Mouse (Mus musculus): Measurements from ENCODE around the gene Lipc.

Gene Lipc

DNA sequence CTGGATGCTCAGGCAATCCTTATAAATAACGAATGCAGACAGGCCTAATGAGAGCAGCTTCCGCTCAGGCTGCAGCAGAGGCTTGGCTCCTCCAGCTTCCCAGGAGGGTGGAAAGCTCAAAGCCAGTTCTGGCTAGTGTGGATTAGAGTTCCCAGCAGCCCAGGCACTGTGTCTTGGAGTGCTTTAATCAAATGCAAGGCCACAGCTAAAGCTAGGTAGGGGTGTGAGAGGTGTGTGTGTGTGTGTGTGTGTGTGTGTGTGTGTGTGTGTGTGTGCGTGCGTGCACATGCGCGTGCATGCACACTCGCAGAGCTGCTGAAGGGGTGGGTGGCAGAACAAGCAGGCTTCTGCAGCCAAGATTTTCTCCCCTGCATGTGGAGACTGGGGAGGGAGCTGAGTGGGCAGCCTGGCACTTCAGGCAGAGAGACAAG lies 11.4 kb upstream of the Lipc start:
- H3K4me3 ChIP-seq (replicated peaks; ENCODE audit: low read length) = no peak overlapping the region
- H3K4me1 ChIP-seq (replicated peaks; ENCODE audit: low read depth, low read length) = no peaks in the 10 kb centered on the region
- no peaks in the 10 kb centered on the region for H3K27me3 ChIP-seq (ENCODE audit: insufficient read depth, low read length)
- TF ChIP-seq NANOG (IDR thresholded peaks at IDR 0.05; ENCODE audit: borderline replicate concordance, low read length) = no peak
- no peak for TF ChIP-seq POU5F1 (IDR thresholded peaks at IDR 0.05; ENCODE audit: borderline replicate concordance, low read length)
- TF ChIP-seq CTCF (conservative IDR thresholded peaks at IDR 0.05; ENCODE audit: low read length) = no peak
- no peaks in the 10 kb centered on the region for H3K36me3 ChIP-seq (ENCODE audit: insufficient read depth, low read length)
- no peaks in the 10 kb centered on the region for H3K9me3 ChIP-seq (ENCODE audit: low read length)

GRCm38 (mm10) chr9:70962781-70963455 lies 10.9 kb upstream of the Lipc start:
- no peaks in the 10 kb centered on the region for H3K27me3 ChIP-seq (ENCODE audit: insufficient read depth, low read length)
- H3K36me3 ChIP-seq (ENCODE audit: insufficient read depth, low read length) = no peaks in the 10 kb centered on the region
- no peak overlapping the region for H3K4me3 ChIP-seq (replicated peaks; ENCODE audit: low read length)
- no peak for TF ChIP-seq NANOG (IDR thresholded peaks at IDR 0.05; ENCODE audit: borderline replicate concordance, low read length)
- no peak for TF ChIP-seq CTCF (conservative IDR thresholded peaks at IDR 0.05; ENCODE audit: low read length)
- TF ChIP-seq POU5F1 (IDR thresholded peaks at IDR 0.05; ENCODE audit: borderline replicate concordance, low read length) = no peak
- H3K4me1 ChIP-seq (replicated peaks; ENCODE audit: low read depth, low read length) = no peaks in the 10 kb centered on the region
- H3K9me3 ChIP-seq (ENCODE audit: low read length) = no peaks in the 10 kb centered on the region

DNA sequence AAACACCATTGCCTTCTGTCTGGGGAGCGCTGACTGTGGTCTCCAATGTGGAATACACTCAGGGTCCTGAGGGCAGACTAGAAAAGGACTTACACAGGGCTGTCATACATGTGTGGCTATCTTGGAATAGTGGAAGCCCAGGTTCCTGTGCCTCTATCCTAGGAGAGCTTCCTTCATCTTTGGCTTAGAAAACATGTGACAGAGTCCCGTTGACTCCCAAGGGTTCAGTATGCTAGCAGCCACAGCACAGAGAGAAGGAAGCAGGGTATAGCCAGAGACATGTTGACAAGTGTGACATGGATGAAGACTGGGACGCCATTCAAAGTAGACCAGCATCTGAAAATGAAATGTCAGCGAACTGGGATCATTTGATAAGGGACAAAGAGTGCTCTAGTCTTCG lies 8.3 kb upstream of the Lipc start:
- H3K36me3 ChIP-seq (ENCODE audit: insufficient read depth, low read length) = no peaks in the 10 kb centered on the region
- H3K4me3 ChIP-seq (replicated peaks; ENCODE audit: low read length) = no peak overlapping the region
- H3K4me1 ChIP-seq (replicated peaks; ENCODE audit: low read depth, low read length) = no peaks in the 10 kb centered on the region
- H3K27me3 ChIP-seq (ENCODE audit: insufficient read depth, low read length) = no peaks in the 10 kb centered on the region
- TF ChIP-seq CTCF (conservative IDR thresholded peaks at IDR 0.05; ENCODE audit: low read length) = no peak
- TF ChIP-seq POU5F1 (IDR thresholded peaks at IDR 0.05; ENCODE audit: borderline replicate concordance, low read length) = no peak
- no peak for TF ChIP-seq NANOG (IDR thresholded peaks at IDR 0.05; ENCODE audit: borderline replicate concordance, low read length)
- no peaks in the 10 kb centered on the region for H3K9me3 ChIP-seq (ENCODE audit: low read length)

DNA sequence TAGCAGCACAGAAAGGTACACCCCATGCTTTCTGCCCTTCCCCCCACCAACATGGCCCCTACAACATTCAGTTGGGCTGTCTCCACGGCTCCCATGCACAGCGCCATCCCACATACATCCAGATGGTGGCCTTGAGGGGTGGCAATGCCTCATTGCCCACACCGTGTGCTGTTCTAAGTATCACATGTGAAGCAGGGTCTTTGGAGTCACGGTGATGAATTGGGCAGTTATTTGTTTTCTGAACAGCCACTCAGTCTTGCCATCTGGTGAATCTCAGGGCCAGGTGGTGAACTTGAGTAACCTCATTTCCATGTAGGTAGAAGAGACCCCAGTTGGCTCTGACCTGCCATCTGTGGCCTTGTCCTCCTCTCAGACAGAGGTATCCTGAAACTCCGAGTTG lies 7.8 kb upstream of the Lipc start:
- TF ChIP-seq POU5F1 (IDR thresholded peaks at IDR 0.05; ENCODE audit: borderline replicate concordance, low read length) = no peak
- no peak for TF ChIP-seq CTCF (conservative IDR thresholded peaks at IDR 0.05; ENCODE audit: low read length)
- no peak for TF ChIP-seq NANOG (IDR thresholded peaks at IDR 0.05; ENCODE audit: borderline replicate concordance, low read length)
- Histone ChIP-seq H3K4me1 (replicated peaks; ENCODE audit: low read depth, low read length) (no peaks in the 10 kb centered on the region), H3K27me3 (ENCODE audit: insufficient read depth, low read length) (no peaks in the 10 kb centered on the region), H3K9me3 (ENCODE audit: low read length) (no peaks in the 10 kb centered on the region), H3K4me3 (replicated peaks; ENCODE audit: low read length) (no peak overlapping the region), H3K36me3 (ENCODE audit: insufficient read depth, low read length) (no peaks in the 10 kb centered on the region)

DNA sequence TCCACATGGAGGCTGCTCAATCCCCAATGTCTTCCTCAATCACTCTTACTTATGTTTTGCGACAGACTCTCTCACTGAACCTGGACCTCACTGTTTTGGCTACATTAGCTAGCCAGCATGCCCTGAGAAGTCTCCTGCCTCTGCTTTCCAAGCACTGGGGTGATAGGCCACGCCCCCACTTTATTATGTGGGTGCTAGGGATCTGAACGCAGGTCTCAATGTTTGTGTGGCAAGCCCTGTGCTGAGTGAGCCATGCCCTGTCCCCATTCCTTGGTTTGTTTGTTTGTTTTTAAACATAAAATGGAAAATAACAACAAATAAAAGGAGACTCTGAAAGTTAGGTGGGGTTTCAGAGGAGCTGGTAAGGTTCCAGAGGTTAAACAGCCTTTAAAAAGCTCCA lies 7.4 kb upstream of the Lipc start:
- Histone ChIP-seq H3K4me1 (replicated peaks; ENCODE audit: low read depth, low read length) (no peaks in the 10 kb centered on the region), H3K9me3 (ENCODE audit: low read length) (no peaks in the 10 kb centered on the region), H3K27me3 (ENCODE audit: insufficient read depth, low read length) (no peaks in the 10 kb centered on the region), H3K36me3 (ENCODE audit: insufficient read depth, low read length) (no peaks in the 10 kb centered on the region), H3K4me3 (replicated peaks; ENCODE audit: low read length) (no peak overlapping the region)
- TF ChIP-seq CTCF (conservative IDR thresholded peaks at IDR 0.05; ENCODE audit: low read length) (no peak), NANOG (IDR thresholded peaks at IDR 0.05; ENCODE audit: borderline replicate concordance, low read length) (no peak), POU5F1 (IDR thresholded peaks at IDR 0.05; ENCODE audit: borderline replicate concordance, low read length) (no peak)

- H3K4me3 ChIP-seq (replicated peaks; ENCODE audit: low read length) = no peak overlapping the region
- no peaks in the 10 kb centered on the region for H3K9me3 ChIP-seq (ENCODE audit: low read length)
- TF ChIP-seq NANOG (IDR thresholded peaks at IDR 0.05; ENCODE audit: borderline replicate concordance, low read length) (no peak), POU5F1 (IDR thresholded peaks at IDR 0.05; ENCODE audit: borderline replicate concordance, low read length) (no peak), CTCF (conservative IDR thresholded peaks at IDR 0.05; ENCODE audit: low read length) (no peak)
- no peaks in the 10 kb centered on the region for H3K4me1 ChIP-seq (replicated peaks; ENCODE audit: low read depth, low read length)
- H3K36me3 ChIP-seq (ENCODE audit: insufficient read depth, low read length) = no peaks in the 10 kb centered on the region
- no peaks in the 10 kb centered on the region for H3K27me3 ChIP-seq (ENCODE audit: insufficient read depth, low read length)
Observed at GRCm38 (mm10) chr9:70958381-70958780, 6.4 kb upstream of the Lipc start.

DNA sequence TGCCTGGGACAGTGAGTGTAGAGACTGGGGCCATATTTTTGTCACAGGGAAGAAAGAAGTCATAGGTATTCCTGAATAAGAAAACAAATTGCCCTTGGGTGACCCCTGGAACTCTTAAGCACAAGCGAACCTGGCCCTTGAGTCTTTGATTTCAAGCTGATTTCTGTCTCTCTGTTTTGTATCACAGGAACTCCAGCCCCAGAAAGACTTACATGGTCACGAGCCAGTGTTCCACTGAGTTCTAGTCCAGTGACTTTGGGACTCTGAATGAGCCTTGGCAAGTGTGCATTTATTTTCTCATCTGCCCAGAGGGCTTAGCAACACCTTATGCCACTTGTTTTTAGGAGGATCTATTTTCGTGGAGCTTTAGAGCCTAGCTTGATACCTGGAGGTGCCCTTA lies 5.7 kb upstream of the Lipc start:
- no peaks in the 10 kb centered on the region for H3K9me3 ChIP-seq (ENCODE audit: low read length)
- H3K27me3 ChIP-seq (ENCODE audit: insufficient read depth, low read length) = no peaks in the 10 kb centered on the region
- H3K36me3 ChIP-seq (ENCODE audit: insufficient read depth, low read length) = no peaks in the 10 kb centered on the region
- TF ChIP-seq CTCF (conservative IDR thresholded peaks at IDR 0.05; ENCODE audit: low read length) (no peak), POU5F1 (IDR thresholded peaks at IDR 0.05; ENCODE audit: borderline replicate concordance, low read length) (no peak), NANOG (IDR thresholded peaks at IDR 0.05; ENCODE audit: borderline replicate concordance, low read length) (no peak)
- no peaks in the 10 kb centered on the region for H3K4me1 ChIP-seq (replicated peaks; ENCODE audit: low read depth, low read length)
- H3K4me3 ChIP-seq (replicated peaks; ENCODE audit: low read length) = no peak overlapping the region

- Histone ChIP-seq H3K4me3 (replicated peaks; ENCODE audit: low read length) (no peak overlapping the region), H3K9me3 (ENCODE audit: low read length) (no peaks in the 10 kb centered on the region), H3K36me3 (ENCODE audit: insufficient read depth, low read length) (no peaks in the 10 kb centered on the region), H3K4me1 (replicated peaks; ENCODE audit: low read depth, low read length) (no peaks in the 10 kb centered on the region), H3K27me3 (ENCODE audit: insufficient read depth, low read length) (no peaks in the 10 kb centered on the region)
- TF ChIP-seq CTCF (conservative IDR thresholded peaks at IDR 0.05; ENCODE audit: low read length) (no peak), NANOG (IDR thresholded peaks at IDR 0.05; ENCODE audit: borderline replicate concordance, low read length) (no peak), POU5F1 (IDR thresholded peaks at IDR 0.05; ENCODE audit: borderline replicate concordance, low read length) (no peak)
Observed at GRCm38 (mm10) chr9:70954226-70954625, 2.2 kb upstream of the Lipc start.

DNA sequence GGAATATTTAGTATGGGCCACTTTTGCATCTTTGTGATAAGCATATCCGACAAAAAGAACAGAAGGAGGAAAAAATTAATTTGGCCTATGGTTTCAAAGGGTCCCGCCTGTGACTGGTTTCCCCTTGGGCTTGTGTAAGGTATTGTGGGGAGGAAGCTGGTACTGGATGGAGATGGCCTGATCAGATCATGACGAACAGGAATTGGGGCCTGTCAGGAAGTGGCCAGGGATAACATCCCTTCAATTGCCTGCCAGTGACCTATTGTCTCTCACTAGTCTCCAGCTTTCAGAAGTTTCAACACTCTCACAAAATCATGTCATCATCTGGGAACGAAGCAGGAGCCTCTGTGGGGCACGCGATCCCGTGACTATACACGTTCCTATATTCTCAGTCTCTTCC lies 2.7 kb downstream of the Lipc start:
- TF ChIP-seq NANOG (IDR thresholded peaks at IDR 0.05; ENCODE audit: borderline replicate concordance, low read length) = no peak
- TF ChIP-seq CTCF (conservative IDR thresholded peaks at IDR 0.05; ENCODE audit: low read length) = no peak
- H3K36me3 ChIP-seq (ENCODE audit: insufficient read depth, low read length) = no peaks in the 10 kb centered on the region
- no peaks in the 10 kb centered on the region for H3K9me3 ChIP-seq (ENCODE audit: low read length)
- H3K4me3 ChIP-seq (replicated peaks; ENCODE audit: low read length) = no peak overlapping the region
- no peaks in the 10 kb centered on the region for H3K27me3 ChIP-seq (ENCODE audit: insufficient read depth, low read length)
- H3K4me1 ChIP-seq (replicated peaks; ENCODE audit: low read depth, low read length) = no peaks in the 10 kb centered on the region

Data from E14TG2a.4 (cell line).